Comparison of ENCODE assay signal across 8 mouse cellular contexts in the genomic region with DNA sequence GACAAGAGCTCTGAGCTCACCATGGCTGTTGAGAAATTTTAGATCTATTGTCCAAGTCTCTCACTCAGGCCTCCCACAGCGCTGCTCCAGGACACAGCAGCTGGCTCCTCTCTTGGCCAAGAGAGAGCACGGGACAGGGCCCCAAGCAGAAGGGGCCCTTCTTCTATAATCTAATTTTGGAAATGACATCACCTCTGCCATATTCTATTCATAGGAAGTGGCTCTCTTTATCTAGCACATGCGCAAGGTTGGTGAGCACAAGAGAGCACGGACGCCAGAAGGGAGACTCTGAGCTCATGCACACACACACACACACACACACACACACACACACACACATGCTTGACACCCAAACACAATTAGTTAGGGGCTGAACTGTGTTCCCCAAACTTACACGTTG. TPM values are rescaled to one million over a fixed set of nuclear protein-coding genes. Genes with fewer than 3 reads are reported as not detected.
A peak's percentile ranks its signal among the peaks of the same experiment; 100 is the strongest.
DNase-seq lines count a peak whose midpoint lies in the region.

No protein-coding gene starts in this region.

- peak; percentile 31 for DNase-seq in left cerebral cortex, postnatal 4 days
- no peak for DNase-seq in left cerebral cortex, adult 11 months (ENCODE audit: low spot score)
- DNase-seq in cerebellum, adult 9-10 months: peak; percentile 84
- DNase-seq in heart, postnatal 25 days (ENCODE audit: low spot score): peak; percentile 44
- peak; percentile 49 for DNase-seq in lung, postnatal 36 days
- no peak for DNase-seq in ovary, postnatal 14 days (ENCODE audit: low spot score)
- DNase-seq in left cerebral cortex, postnatal 25 days (ENCODE audit: low spot score in 2 of 2): no peak
- no peak for DNase-seq in B cell, adult 2 months

- intact Hi-C loops in left cerebral cortex, postnatal 4 days (cut with DNase I): no loop called here
- intact Hi-C loops in heart, postnatal 25 days (cut with DNase I): no loop called here
- intact Hi-C loops in left cerebral cortex, postnatal 25 days (cut with DNase I): no loop called here

RNA-seq across cellular contexts. Expression of a gene that starts 31.5 kb away (rescaled TPM):
- total RNA-seq in left cerebral cortex, postnatal 4 days (2021): 1 to 10 TPM; 4.9 to 5.6 TPM
- total RNA-seq in heart, postnatal 25 days (2021): 10 to 100 TPM; 18.4 to 18.8 TPM
- 1 to 10 TPM; 7.2 to 7.9 TPM for total RNA-seq in left cerebral cortex, postnatal 25 days (2021)

Comparison
In these comparisons a context has a peak if more than half of its experiments do, and no peak if none do; other contexts are left out.
1. DNase-seq: peak in left cerebral cortex, postnatal 4 days (single experiment), cerebellum, adult 9-10 months (single experiment), heart, postnatal 25 days (single experiment) and lung, postnatal 36 days (single experiment); none in left cerebral cortex, adult 11 months (single experiment), ovary, postnatal 14 days (single experiment), left cerebral cortex, postnatal 25 days (0 of 2) and B cell, adult 2 months (0 of 2).